Mouse (Mus musculus) gastrocnemius, postnatal 25 days (tissue): ENCODE results near the gene Baiap2l1. TPM values are rescaled to one million over a fixed set of nuclear protein-coding genes. Genes with fewer than 3 reads are reported as not detected.
A peak's percentile ranks its signal among the peaks of the same experiment; 100 is the strongest.

Experiments
- DNase-seq: peaks from one replicate; pipeline ENCODE4 v3.0.0; 2022
- total RNA-seq, 2 experiments: library from RNA; stranded (reverse); gene quantifications; 1 replicate in 1 of 2; 2 replicates in 1 of 2; pipeline ENCODE4 v1.2.3; 2021

Gene Baiap2l1
- total RNA-seq, 2 experiments from 2014 or later = 0.35 to 0.84 TPM

- peak; percentile 58 for DNase-seq
Measured at GRCm38 (mm10) chr5:144258131-144258611, 99.7 kb downstream of the Baiap2l1 start.

GRCm38 (mm10) chr5:144257451-144258110 lies 100.3 kb downstream of the Baiap2l1 start:
- DNase-seq = no peak

- DNase-seq = no peak
Measured at GRCm38 (mm10) chr5:144256888-144257287, 101.0 kb downstream of the Baiap2l1 start.

- no peak for DNase-seq
Measured at GRCm38 (mm10) chr5:144256541-144256870, 101.4 kb downstream of the Baiap2l1 start.

GRCm38 (mm10) chr5:144255632-144256540 lies 102.0 kb downstream of the Baiap2l1 start:
- peak; percentile 69 for DNase-seq

- DNase-seq = peak; percentile 92
Measured at GRCm38 (mm10) chr5:144254811-144255631, 102.9 kb downstream of the Baiap2l1 start.

- peak; percentile 76 for DNase-seq
Measured at GRCm38 (mm10) chr5:144254122-144254810, 103.6 kb downstream of the Baiap2l1 start.

GRCm38 (mm10) chr5:144253212-144253611 lies 104.7 kb downstream of the Baiap2l1 start:
- no peak for DNase-seq

GRCm38 (mm10) chr5:144251876-144252577 lies 105.9 kb downstream of the Baiap2l1 start:
- DNase-seq = no peak

- no peak for DNase-seq
Measured at GRCm38 (mm10) chr5:144249871-144250270, 108.0 kb downstream of the Baiap2l1 start.

- no peak for DNase-seq
Measured at GRCm38 (mm10) chr5:144247906-144248585, 109.9 kb downstream of the Baiap2l1 start.

- no peak for DNase-seq
Measured at GRCm38 (mm10) chr5:144247307-144247706, 110.6 kb downstream of the Baiap2l1 start.

GRCm38 (mm10) chr5:144246669-144247068 lies 111.2 kb downstream of the Baiap2l1 start:
- no peak for DNase-seq

- DNase-seq = no peak
Measured at GRCm38 (mm10) chr5:144245592-144245991, 112.3 kb downstream of the Baiap2l1 start.

GRCm38 (mm10) chr5:144243901-144244487 lies 113.9 kb downstream of the Baiap2l1 start, which contains the start of gene Bri3:
Bri3 (plus strand) TSS chr5:144244437.
- DNase-seq = no peak

- no peak for DNase-seq
Measured at GRCm38 (mm10) chr5:144238969-144239368, 118.9 kb downstream of the Baiap2l1 start.

- no peak for DNase-seq
Measured at GRCm38 (mm10) chr5:144234714-144235113, 123.2 kb downstream of the Baiap2l1 start.

GRCm38 (mm10) chr5:144234222-144234621 lies 123.7 kb downstream of the Baiap2l1 start:
- no peak for DNase-seq

- DNase-seq = no peak
Measured at GRCm38 (mm10) chr5:144232531-144232930, 125.4 kb downstream of the Baiap2l1 start.

- DNase-seq = no peak
Measured at GRCm38 (mm10) chr5:144231410-144231809, 126.5 kb downstream of the Baiap2l1 start.
